Mouse (Mus musculus): ENCODE results near the gene Tmem190.

The Tmem190 gene

DNA sequence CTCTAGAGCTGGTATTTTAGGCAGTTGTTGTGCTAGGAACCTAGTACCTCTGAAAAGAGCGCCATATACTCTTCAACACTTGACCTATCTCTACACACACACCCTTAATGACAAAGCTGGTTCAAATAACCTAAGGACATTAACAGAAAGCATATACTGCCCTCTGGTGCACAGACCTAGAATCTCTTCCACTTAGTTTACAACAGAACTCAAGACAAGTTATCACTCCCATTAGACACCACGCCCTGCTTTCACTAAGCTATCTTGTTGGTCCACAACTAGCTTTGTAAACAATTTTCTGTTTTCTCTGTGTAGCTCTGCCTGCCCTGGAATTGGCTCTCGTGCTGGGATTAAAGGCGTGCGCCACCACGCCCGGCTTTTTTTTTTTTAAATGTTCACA is 24.0 kb downstream of the Tmem190 start:
- in situ Hi-C loops (cut with MboI; ENCODE audit: unreplicated experiment in 2 of 2): loop anchor here (10.0 to 25.0 kb wide), 2 partner anchors 218 to 669 kb away; partner anchors contain the start of genes Leng8 (in 2 of the 2), Ccdc106 (in 1 of the 2) and Zfp865 (in 1 of the 2)

DNA sequence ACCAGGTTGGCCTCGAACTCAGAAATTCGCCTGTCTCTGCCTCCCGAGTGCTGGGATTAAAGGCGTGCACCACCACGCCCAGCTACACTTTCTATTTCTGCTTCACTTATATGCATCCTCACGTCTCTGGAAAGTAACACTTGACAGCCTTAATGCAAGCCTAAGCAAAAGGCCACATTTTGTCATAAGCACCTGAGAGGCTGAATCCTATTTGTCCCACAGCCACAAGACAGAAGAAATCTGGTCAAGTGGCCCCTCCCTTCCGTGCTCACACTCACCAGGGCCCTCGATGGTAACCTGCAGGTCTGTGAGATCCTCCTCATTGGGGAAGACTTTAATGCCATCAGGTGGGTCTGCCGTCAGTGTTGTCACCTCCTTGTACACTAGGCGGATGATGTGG is 28.4 kb downstream of the Tmem190 start:
- in situ Hi-C loops (cut with MboI; ENCODE audit: unreplicated experiment in 2 of 2): loop anchor here (5.0 to 25.0 kb wide), 4 partner anchors 56 to 674 kb away; partner anchors contain the start of genes Leng8 (in 2 of the 2) and Zfp628 (in 1 of the 2)

DNA sequence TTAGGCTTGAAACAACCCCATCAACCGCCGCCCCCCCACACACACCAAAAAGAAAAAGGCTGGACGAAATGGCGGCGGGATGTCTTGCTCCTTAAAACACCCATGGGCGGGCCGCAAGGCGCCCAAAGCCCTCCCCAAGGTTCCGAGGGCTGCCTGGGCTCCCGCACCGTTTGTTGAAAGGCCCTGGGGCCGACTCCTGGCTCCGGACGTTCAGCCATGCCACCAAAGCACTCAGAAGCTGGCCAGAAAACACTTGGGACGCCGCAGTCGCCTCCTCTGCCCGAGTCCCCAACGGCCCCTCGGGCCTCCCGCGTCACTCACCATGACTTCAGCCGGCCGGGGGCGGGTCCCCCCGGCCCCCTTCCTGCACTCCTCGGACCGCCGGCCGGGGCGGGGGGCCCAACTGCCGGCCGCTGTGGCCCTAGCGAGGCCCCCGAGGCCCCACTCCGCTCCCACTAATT is 29.1 kb downstream of the Tmem190 start:
- in situ Hi-C loops (cut with MboI; ENCODE audit: unreplicated experiment in 2 of 2): loop anchor here (5.0 to 25.0 kb wide), 4 partner anchors 55 to 675 kb away; partner anchors contain the start of genes Leng8 (in 2 of the 2) and Zfp628 (in 1 of the 2)

DNA sequence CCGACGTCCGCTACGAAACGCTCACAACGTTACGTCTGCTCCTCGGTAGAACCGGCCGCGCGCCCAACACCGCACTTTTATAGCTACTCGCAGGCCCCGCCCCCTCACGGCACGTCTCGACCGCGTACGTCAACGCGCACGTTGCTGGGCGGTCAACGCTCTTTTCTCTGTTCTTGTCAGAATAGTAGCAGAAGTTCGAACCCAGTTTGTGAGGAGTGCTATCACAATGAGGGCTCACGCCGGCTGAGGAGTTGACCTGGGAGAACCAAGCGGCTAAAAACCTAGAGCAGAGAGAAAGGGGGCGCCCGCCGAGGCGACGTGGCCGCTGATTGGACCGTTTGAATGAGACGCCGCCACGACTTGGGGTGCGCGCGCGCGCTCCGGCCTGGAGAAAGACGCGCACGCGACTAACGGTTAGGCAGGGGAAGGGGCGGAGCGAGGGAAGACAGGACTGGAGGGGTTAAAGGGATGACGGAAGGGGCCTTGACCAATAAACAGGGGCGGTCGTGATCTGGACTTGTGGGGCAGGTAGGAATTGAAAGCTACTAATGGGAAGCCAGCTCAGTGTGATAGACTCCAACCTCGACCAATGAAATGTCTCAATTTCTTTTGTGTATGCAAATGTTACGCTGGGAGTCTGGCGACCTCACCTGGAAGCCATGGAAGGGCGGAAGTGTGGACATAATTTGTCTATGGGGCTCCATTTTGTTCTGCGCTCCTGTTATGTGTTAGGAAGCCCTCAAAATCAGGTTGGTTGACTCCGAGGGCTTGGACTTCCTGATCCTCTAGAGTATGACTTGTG is 29.8 kb downstream of the Tmem190 start, which contains the start of gene Ube2s:
Gene Ube2s (minus strand): TSS at position 288 of the 802 bp plus-strand sequence.
- in situ Hi-C loops (cut with MboI; ENCODE audit: unreplicated experiment in 2 of 2): loop anchor here (5.0 to 25.0 kb wide), 4 partner anchors 55 to 675 kb away; partner anchors contain the start of genes Leng8 (in 2 of the 2) and Zfp628 (in 1 of the 2)

DNA sequence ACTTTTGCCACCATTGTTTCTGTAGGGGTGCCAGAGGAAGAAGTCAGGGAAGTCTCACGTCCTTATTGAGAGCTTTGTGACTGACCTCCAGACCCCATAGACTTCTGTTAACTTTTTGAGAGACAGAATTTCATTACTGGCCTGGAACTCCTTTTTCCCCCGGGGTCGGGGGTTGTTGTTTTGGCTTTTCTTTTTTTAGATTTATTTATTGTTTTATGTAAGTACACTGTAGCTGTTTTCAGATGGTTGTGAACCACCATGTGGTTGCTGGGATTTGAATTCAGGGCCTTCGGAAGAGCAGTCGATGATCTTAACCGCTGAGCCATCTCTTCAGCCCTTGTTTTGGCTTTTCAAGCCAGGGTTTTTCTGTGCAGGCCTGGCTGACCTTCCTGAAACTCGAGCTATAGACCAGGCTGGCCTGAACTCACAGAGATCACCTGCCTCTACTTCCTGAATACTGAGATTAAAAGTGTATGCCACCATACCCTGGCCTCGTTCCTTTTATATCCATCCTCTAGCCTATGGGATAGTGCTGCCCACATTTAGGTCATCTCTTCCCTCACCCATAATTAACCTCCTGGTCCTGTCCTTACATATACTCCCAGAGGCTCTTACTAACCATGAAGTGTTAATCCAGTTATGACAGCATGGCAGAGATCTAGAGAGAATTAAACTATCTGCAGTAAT is 30.5 kb downstream of the Tmem190 start:
- in situ Hi-C loops (cut with MboI; ENCODE audit: unreplicated experiment in 2 of 2): loop anchor here (5.0 to 25.0 kb wide), 4 partner anchors 54 to 676 kb away; partner anchors contain the start of genes Leng8 (in 2 of the 2) and Zfp628 (in 1 of the 2)

DNA sequence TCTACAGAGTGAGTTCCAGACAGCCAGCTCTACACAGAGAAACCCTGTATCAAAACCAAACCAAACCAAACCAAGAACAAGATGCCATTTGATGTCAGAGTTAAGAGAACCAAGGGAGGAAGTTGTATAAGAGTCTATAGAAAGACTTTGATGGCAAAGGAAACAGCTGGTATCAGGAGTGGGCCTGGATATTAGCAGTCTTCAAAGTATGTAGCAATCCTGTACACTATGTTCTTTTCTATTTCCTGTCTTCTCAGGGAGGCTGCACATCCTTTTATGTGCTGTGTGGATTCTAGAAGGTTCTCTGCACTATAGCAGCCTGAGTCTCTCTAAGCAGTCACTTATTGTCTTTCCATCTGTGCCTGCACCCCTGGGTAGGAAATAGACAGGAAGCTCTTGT is 33.8 kb downstream of the Tmem190 start:
- in situ Hi-C loops (cut with MboI; ENCODE audit: unreplicated experiment in 2 of 2): loop anchor here (10.0 to 25.0 kb wide), 2 partner anchors 98 to 679 kb away; partner anchors contain the start of genes Leng8 (in 2 of the 2) and Zfp628 (in 1 of the 2)

DNA sequence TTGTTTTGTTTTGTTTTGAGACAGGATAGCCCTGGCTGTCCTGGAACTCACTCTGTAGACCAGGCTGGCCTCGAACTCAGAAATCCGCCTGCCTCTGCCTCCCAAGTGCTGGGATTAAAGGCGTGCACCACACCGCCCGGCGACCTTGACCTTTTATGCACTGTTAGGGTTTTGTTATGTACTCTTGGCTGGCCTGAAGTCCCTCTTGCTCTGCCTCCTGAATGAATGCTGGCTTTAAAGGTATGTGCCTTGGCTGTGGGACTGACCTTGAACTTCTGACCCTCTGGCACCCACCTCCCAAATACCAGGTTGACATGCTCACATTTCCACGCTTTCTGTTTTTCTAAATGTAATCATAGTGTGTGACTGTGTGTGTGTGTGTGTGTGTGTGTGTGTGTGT is 38.2 kb downstream of the Tmem190 start:
- in situ Hi-C loops (cut with MboI; ENCODE audit: unreplicated experiment in 2 of 2): loop anchor here (25.0 kb wide), 1 partner anchor 684 kb away; the partner anchor contains the start of gene Leng8 (in 2 of the 2)

DNA sequence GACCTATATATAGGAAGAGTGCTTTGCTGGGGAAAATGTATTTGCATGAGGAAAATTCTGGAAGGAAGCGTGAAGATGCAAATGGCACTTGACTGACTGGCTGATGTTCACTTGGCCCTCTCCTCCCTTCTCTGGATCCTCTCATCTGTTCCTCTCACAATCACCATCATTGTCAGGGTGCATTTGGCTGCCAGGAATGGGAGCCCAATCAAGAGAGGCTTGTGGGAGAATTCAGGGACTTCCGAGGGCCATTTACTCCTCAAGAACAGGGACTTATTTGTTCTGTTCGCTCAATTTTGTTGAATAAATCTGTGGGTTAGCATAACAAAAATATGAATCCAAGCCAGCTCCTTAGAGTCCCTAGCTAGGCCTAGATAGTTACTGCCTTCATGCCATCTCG is 39.0 kb downstream of the Tmem190 start:
- in situ Hi-C loops (cut with MboI; ENCODE audit: unreplicated experiment in 2 of 2): loop anchor here (25.0 kb wide), 1 partner anchor 684 kb away; the partner anchor contains the start of gene Leng8 (in 2 of the 2)

DNA sequence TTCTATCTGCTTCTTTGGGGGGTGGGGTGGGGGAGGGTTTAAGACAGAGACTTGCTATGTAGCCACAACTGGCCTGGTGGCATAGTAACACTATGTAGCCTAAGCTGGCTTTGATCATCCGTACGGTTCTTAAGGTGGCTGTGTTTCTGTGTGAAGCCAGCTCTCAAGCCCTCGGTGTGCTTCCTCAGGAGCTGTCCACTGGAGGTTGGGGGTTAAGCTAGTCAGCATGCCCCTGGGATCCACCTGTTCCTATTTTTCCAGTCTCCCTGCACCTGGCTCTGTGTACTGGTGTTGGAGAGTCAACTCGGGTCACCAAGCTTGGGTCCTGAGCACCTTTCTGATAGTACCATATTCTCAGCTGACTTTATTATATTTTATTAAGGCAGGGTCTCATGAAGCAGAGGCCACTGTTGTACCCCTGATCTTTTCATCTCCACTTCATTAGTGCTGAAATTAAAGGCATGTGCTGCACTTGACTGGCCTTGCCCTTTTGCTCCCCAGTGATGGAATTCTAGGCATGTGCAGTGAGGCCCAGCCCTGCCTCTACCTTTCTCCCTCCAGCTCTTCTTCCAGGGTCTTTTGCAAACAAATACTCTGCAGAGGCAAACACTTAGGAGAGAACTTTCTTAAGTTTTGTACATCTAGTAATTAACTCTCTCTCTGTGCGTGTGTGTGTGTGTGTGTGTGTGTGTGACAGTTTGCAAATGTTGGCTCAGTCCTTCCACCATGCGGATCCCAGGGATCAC is 39.6 kb downstream of the Tmem190 start:
- in situ Hi-C loops (cut with MboI; ENCODE audit: unreplicated experiment in 2 of 2): loop anchor here (25.0 kb wide), 1 partner anchor 685 kb away; the partner anchor contains the start of gene Leng8 (in 2 of the 2)

DNA sequence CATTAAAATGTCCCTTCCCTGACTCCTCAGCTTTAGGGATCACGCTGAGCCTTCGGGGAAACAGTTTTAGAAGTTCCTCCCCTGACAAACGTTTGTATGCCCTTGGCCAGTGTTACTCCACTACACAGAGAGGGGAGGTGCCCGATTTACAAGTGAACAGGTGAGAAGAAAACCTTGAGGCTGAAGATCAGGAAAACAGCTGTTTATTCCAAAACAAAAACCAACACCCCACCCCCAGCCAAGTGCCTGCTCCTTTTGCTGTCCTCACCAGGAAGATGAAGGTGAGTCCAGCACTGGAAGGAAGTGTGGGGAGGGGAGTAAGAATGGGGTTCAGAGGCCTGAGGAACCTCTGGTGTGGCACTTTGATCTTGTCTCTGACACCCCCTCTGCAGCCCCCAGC is 42.6 kb downstream of the Tmem190 start:
- in situ Hi-C loops (cut with MboI; ENCODE audit: unreplicated experiment in 2 of 2): loop anchor here in 1 of 2 experiments (25.0 kb wide), 1 partner anchor 462 kb away; no protein-coding TSS in a partner anchor

DNA sequence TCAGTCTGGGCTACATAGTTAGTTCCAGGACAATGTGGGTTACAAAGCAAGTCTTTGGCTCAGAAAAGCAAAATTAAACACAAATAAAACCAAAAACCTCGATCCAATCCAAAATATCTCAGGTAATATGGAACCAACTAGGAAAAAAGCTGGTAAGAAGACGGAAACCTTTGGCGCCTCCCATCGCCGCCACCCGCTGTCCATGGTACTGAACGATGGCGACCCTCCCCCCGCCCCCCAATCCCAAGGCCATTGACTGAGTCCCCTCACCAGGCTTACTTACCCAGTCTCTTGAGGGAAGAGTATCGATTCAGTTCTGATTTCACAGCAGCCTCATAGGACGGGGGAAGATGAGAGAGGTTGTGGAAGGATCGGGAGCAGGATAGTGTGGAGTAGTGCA is 47.7 kb downstream of the Tmem190 start:
- in situ Hi-C loops (cut with MboI; ENCODE audit: unreplicated experiment in 2 of 2): loop anchor here in 1 of 2 experiments (25.0 kb wide), 1 partner anchor 457 kb away; no protein-coding TSS in a partner anchor

Measured in v-Abl transformed pro-B cells (cell line).